Mouse (Mus musculus) stomach, embryonic 14.5 days (tissue): ENCODE results near the gene Capzb. TPM values are rescaled to one million over a fixed set of nuclear protein-coding genes. Genes with fewer than 3 reads are reported as not detected.

Experiments used
- ATAC-seq: fragments of 200-750 bp; cut with Nextera tagmentation; 2 replicates; pipeline ENCODE4 v1.8.0; 2017; ENCODE audit warnings: low read depth, moderate TSS enrichment; ENCODE audit not compliant: insufficient number of reproducible peaks, insufficient read depth, low FRiP score
- H3K27ac ChIP-seq: fragments of 300-500 bp; sonication (generic); 2 replicates; pipeline ENCODE4 v1.5.1; 2014; ENCODE audit warnings: mild to moderate bottlenecking, low read length, moderate library complexity, mixed read lengths
- H3K27me3 ChIP-seq: fragments of 300-500 bp; sonication (generic); 2 replicates; pipeline ENCODE4 v1.6.1; 2014; ENCODE audit warnings: low read length, control low read depth, mixed read lengths; ENCODE audit not compliant: control insufficient read depth, insufficient read depth
- H3K36me3 ChIP-seq: fragments of 300-500 bp; sonication (generic); 2 replicates; pipeline ENCODE4 v1.6.1; 2014; ENCODE audit warnings: mild to moderate bottlenecking, control low read depth, low read length, moderate library complexity, mixed read lengths; ENCODE audit not compliant: control insufficient read depth, insufficient read depth
- H3K4me1 ChIP-seq: fragments of 300-500 bp; sonication (generic); 2 replicates; pipeline ENCODE4 v1.6.1; 2014; ENCODE audit warnings: low read length, control low read depth, mixed read lengths; ENCODE audit not compliant: control insufficient read depth, insufficient read depth
- H3K4me2 ChIP-seq: fragments of 300-500 bp; sonication (generic); replicated peaks from 2 replicates; pipeline ENCODE4 v1.6.1; 2014; ENCODE audit warnings: low read depth, low read length, control low read depth
- H3K4me3 ChIP-seq: fragments of 300-500 bp; sonication (generic); 2 replicates; pipeline ENCODE4 v1.5.1; 2014; ENCODE audit warnings: low read depth, low read length, control low read depth
- H3K9ac ChIP-seq: fragments of 300-500 bp; sonication (generic); replicated peaks from 2 replicates; pipeline ENCODE4 v1.6.1; 2014; ENCODE audit warnings: low read depth, mild to moderate bottlenecking, control low read depth, low read length, moderate library complexity, mixed read lengths
- H3K9me3 ChIP-seq: fragments of 300-500 bp; sonication (generic); 2 replicates; pipeline ENCODE4 v1.6.1; 2016; ENCODE audit warnings: low read depth, low read length, control low read depth; ENCODE audit not compliant: control insufficient read depth
- WGBS: fragments of 180-500 bp; shearing (Covaris S2); extraction: QIAGEN DNeasy Blood & Tissue Kit; methylation state at CpG from one replicate; pipeline ENCODE4 v1.1.7; 2014; 5-methylcytosine and 5-hydroxymethylcytosine counted together
- polyA plus RNA-seq: library from polyadenylated mRNA; unstranded; fragments of >200 nt; fragmentation: Nextera tagmentation; extraction: Ambion mirVana; gene quantifications from 2 replicates; pipeline ENCODE4 v1.2.1, GENCODE M21; 2014

The Capzb gene
- polyA plus RNA-seq, 1 experiment from 2014 or later: 280 TPM

GRCm38 (mm10) chr4:139218539-139218938 is 25.8 kb downstream of the Capzb start:
- ATAC-seq: no peak
- WGBS: 87% methylated on average over 3 of the region's 3 CpGs
- Histone ChIP-seq H3K9me3 (no peaks in the 10 kb centered on the region), H3K4me3 (no peak overlapping the region), H3K27ac (no peak overlapping the region), H3K27me3 (no peaks in the 10 kb centered on the region), H3K4me2 (no peak overlapping the region), H3K4me1 (peaks cover 5% of the 10 kb centered on the region; the same call in 1 of the 2 replicates), H3K36me3 (peaks cover 6% of the 10 kb centered on the region; the same call in 1 of the 2 replicates), H3K9ac (no peak overlapping the region)

DNA sequence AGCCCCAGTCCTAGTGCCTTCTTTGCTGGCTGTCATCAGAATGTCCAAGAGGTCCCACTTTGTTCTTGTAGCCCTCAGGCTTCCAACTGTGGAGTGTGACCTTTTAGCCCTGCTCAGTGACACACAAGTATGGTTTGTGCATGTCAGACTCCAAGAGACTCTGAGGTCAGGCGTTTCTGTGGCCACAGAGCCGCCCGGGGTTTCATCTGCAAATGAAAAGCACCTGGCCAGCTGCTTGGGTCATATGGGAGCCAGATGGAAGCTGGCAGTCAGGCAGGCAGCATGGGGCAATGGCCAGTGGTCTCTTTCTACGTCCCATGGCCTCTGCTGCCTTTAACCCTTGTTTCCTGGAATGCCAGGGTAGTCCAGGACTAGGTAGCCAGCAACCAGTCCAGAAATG is 27.0 kb downstream of the Capzb start:
- no peaks in the 10 kb centered on the region for H3K27me3 ChIP-seq
- ATAC-seq: no peak
- H3K27ac ChIP-seq: no peak overlapping the region
- H3K4me2 ChIP-seq: no peak overlapping the region
- H3K4me1 ChIP-seq: no peaks in the 10 kb centered on the region
- H3K36me3 ChIP-seq: peaks cover 6% of the 10 kb centered on the region; the same call in 1 of the 2 replicates
- WGBS: 86% methylated on average over 4 of the region's 4 CpGs
- no peaks in the 10 kb centered on the region for H3K9me3 ChIP-seq
- no peak overlapping the region for H3K9ac ChIP-seq
- H3K4me3 ChIP-seq: no peak overlapping the region

DNA sequence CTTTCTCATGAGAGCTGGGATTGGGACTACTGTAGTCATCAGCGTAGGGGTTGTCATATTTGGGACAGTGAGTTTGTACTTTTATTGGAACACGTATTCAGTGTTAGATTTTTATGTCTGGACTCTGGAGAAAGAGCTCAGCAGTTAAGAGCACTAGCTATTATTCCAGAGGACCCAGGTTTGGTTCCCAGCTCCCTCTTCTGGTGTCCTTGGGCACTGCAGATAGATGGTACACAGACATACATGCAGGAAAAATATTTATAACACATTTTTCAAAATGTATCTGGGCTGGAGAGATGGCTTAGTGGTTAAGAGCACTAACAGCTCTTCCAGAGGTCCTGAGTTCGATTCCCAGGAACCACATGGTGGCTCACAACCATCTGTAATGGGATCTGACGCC is 28.3 kb downstream of the Capzb start:
- no peak overlapping the region for H3K27ac ChIP-seq
- WGBS: 96% methylated on average over 4 of the region's 4 CpGs
- no peak overlapping the region for H3K4me2 ChIP-seq
- no peak overlapping the region for H3K4me3 ChIP-seq
- peaks cover 10% of the 10 kb centered on the region; the same call in 1 of the 2 replicates for H3K36me3 ChIP-seq
- no peaks in the 10 kb centered on the region for H3K9me3 ChIP-seq
- no peak for ATAC-seq
- H3K27me3 ChIP-seq: no peaks in the 10 kb centered on the region
- 0 out of 2 replicates have a peak, but pooled peaks cover 4% of the 10 kb centered on the region for H3K4me1 ChIP-seq
- H3K9ac ChIP-seq: no peak overlapping the region

- H3K4me2 ChIP-seq: no peak overlapping the region
- 0 out of 2 replicates have a peak, but pooled peaks cover 7% of the 10 kb centered on the region for H3K4me1 ChIP-seq
- H3K4me3 ChIP-seq: no peak overlapping the region
- peaks cover 15% of the 10 kb centered on the region; the same call in 1 of the 2 replicates for H3K36me3 ChIP-seq
- WGBS: 87% methylated on average over 4 of the region's 4 CpGs
- H3K9ac ChIP-seq: no peak overlapping the region
- no peak overlapping the region for H3K27ac ChIP-seq
- no peaks in the 10 kb centered on the region for H3K9me3 ChIP-seq
- no peaks in the 10 kb centered on the region for H3K27me3 ChIP-seq
- ATAC-seq: no peak
Measured at GRCm38 (mm10) chr4:139221837-139222236, 29.1 kb downstream of the Capzb start.

DNA sequence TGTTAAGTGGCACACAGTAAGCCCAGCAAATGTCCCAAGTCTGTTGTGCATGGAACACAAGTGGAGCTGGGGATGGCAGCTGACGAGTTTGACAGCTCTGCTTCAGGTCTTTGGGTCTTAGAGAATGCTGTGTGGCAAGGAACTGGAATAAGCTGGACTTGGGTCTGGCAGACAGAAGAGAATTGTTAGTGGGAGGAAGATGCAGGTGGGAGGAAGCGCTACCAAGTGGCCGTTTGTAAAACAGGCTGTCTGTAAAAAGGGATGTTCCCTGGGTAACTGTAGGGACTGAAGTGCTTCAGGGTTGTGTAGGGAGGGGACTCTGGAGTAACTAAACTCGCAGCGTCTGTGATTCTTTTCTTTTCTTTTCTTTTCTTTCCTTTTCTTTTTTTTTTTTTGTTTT is 32.4 kb downstream of the Capzb start:
- WGBS: 68% methylated on average over 5 of the region's 5 CpGs
- peaks cover 19% of the 10 kb centered on the region; the same call in 1 of the 2 replicates for H3K4me1 ChIP-seq
- no peak for ATAC-seq
- no peak overlapping the region for H3K4me2 ChIP-seq
- H3K36me3 ChIP-seq: peaks cover 8% of the 10 kb centered on the region; the same call in 1 of the 2 replicates
- no peaks in the 10 kb centered on the region for H3K9me3 ChIP-seq
- no peak overlapping the region for H3K27ac ChIP-seq
- H3K27me3 ChIP-seq: no peaks in the 10 kb centered on the region
- no peak overlapping the region for H3K9ac ChIP-seq
- H3K4me3 ChIP-seq: no peak overlapping the region

DNA sequence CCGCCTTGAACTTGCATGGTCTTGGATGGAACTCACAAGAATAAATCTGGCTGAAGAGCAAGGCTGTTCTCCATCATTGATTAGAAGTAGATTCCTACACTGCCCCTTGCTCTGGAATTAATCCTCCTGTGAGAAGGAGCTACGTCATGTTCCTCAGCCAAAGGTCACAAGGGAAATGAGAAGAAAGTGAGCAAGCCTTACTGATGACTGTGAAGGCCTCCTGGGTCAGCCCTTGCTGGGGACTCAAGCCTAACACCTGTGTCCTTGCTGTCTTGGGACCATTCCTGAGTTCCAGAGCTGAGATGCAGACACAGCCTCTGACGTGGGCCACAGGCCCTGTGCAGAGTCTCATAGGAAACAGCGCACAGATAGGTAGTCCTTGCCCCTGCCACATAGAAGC is 33.2 kb downstream of the Capzb start:
- peaks cover 8% of the 10 kb centered on the region; the same call in 1 of the 2 replicates for H3K36me3 ChIP-seq
- H3K9ac ChIP-seq: no peak overlapping the region
- H3K4me3 ChIP-seq: no peak overlapping the region
- H3K4me2 ChIP-seq: no peak overlapping the region
- no peak overlapping the region for H3K27ac ChIP-seq
- 85% methylated on average over 4 of the region's 4 CpGs for WGBS
- H3K9me3 ChIP-seq: no peaks in the 10 kb centered on the region
- no peak for ATAC-seq
- H3K4me1 ChIP-seq: peaks cover 27% of the 10 kb centered on the region; the same call in 1 of the 2 replicates
- no peaks in the 10 kb centered on the region for H3K27me3 ChIP-seq

GRCm38 (mm10) chr4:139226504-139227216 is 34.0 kb downstream of the Capzb start:
- H3K36me3 ChIP-seq: peaks cover 12% of the 10 kb centered on the region; the same call in 1 of the 2 replicates
- H3K27ac ChIP-seq: no peak overlapping the region
- H3K4me3 ChIP-seq: no peak overlapping the region
- H3K27me3 ChIP-seq: no peaks in the 10 kb centered on the region
- H3K4me1 ChIP-seq: peaks cover 29% of the 10 kb centered on the region; the same call in 1 of the 2 replicates
- no peak overlapping the region for H3K4me2 ChIP-seq
- H3K9me3 ChIP-seq: no peaks in the 10 kb centered on the region
- H3K9ac ChIP-seq: no peak overlapping the region
- 67% methylated on average over 13 of the region's 13 CpGs for WGBS
- ATAC-seq: no peak

GRCm38 (mm10) chr4:139227923-139228322 is 35.2 kb downstream of the Capzb start:
- ATAC-seq: no peak
- Histone ChIP-seq H3K4me2 (no peak overlapping the region), H3K4me3 (no peak overlapping the region), H3K4me1 (peaks cover 36% of the 10 kb centered on the region), H3K36me3 (peaks cover 13% of the 10 kb centered on the region; the same call in 1 of the 2 replicates), H3K27ac (0 out of 2 replicates have a peak overlapping the region, but pooled peaks have one; percentile 11), H3K9ac (no peak overlapping the region), H3K27me3 (no peaks in the 10 kb centered on the region), H3K9me3 (no peaks in the 10 kb centered on the region)
- 83% methylated on average over 7 of the region's 7 CpGs for WGBS
